Mouse (Mus musculus): ENCODE measurements around the gene Pard3b.

GRCm38 (mm10) chr1:62629952-62630351 lies 991.3 kb downstream of the Pard3b start:
- TF ChIP-seq CTCF (conservative IDR thresholded peaks at IDR 0.05; ENCODE audit: low read length) = no peak
- no peak for TF ChIP-seq POU5F1 (IDR thresholded peaks at IDR 0.05; ENCODE audit: borderline replicate concordance, low read length)
